Mouse (Mus musculus): ENCODE results near the gene Dpy19l3. TPM values are rescaled to one million over a fixed set of nuclear protein-coding genes. Genes with fewer than 3 reads are reported as not detected.
A peak's percentile ranks its signal among the peaks of the same experiment; 100 is the strongest.

The Dpy19l3 gene
- polyA plus RNA-seq, 1 experiment from 2014 or later = 34.2 TPM

GRCm38 (mm10) chr7:35663790-35664376, 90.4 kb downstream of the Dpy19l3 start:
- Histone ChIP-seq H3K4me2 (ENCODE audit: low read depth) (no peak overlapping the region), H3K27me3 (ENCODE audit: control insufficient read depth, insufficient read depth, low read length) (no peaks in the 10 kb centered on the region), H3K9me3 (ENCODE audit: control insufficient read depth, low read length) (no peaks in the 10 kb centered on the region), H3K4me3 (ENCODE audit: low read depth, low read length) (no peak overlapping the region), H3K27ac (ENCODE audit: low read depth, low read length) (no peak overlapping the region), H3K9ac (ENCODE audit: low read length) (no peak overlapping the region), H3K36me3 (ENCODE audit: control insufficient read depth, insufficient read depth, low read length) (no peaks in the 10 kb centered on the region), H3K4me1 (ENCODE audit: control insufficient read depth, insufficient read depth, low read length) (peaks cover 7% of the 10 kb centered on the region; the same call in 1 of the 2 replicates)
- DNase-seq (ENCODE audit: low spot score) (no peak), ATAC-seq (ENCODE audit: insufficient read depth, low FRiP score, low TSS enrichment) (no peak)
- 63% methylated on average over 16 of the region's 16 CpGs for WGBS

- WGBS = 62% methylated on average over 3 of the region's 3 CpGs
- H3K9ac ChIP-seq (ENCODE audit: low read length) = no peak overlapping the region
- ATAC-seq (ENCODE audit: insufficient read depth, low FRiP score, low TSS enrichment) = no peak
These were observed 95.1 kb downstream of the Dpy19l3 start for GRCm38 (mm10) chr7:35659173-35659572.

GRCm38 (mm10) chr7:35657829-35658228, 96.4 kb downstream of the Dpy19l3 start:
- H3K9ac ChIP-seq (ENCODE audit: low read length) = no peak overlapping the region
- H3K4me2 ChIP-seq (ENCODE audit: low read depth) = no peak overlapping the region
- no peaks in the 10 kb centered on the region for H3K27me3 ChIP-seq (ENCODE audit: control insufficient read depth, insufficient read depth, low read length)
- no peaks in the 10 kb centered on the region for H3K9me3 ChIP-seq (ENCODE audit: control insufficient read depth, low read length)
- no peaks in the 10 kb centered on the region for H3K4me1 ChIP-seq (ENCODE audit: control insufficient read depth, insufficient read depth, low read length)
- no peak for ATAC-seq (ENCODE audit: insufficient read depth, low FRiP score, low TSS enrichment)
- no peak overlapping the region for H3K4me3 ChIP-seq (ENCODE audit: low read depth, low read length)
- 49% methylated on average over 6 of the region's 6 CpGs for WGBS
- no peak for DNase-seq (ENCODE audit: low spot score)
- no peak overlapping the region for H3K27ac ChIP-seq (ENCODE audit: low read depth, low read length)
- no peaks in the 10 kb centered on the region for H3K36me3 ChIP-seq (ENCODE audit: control insufficient read depth, insufficient read depth, low read length)

More at GRCm38 (mm10) chr7:35659173-35659572, 95.1 kb downstream of the Dpy19l3 start:
- no peak overlapping the region for H3K4me3 ChIP-seq (ENCODE audit: low read depth, low read length)
- no peaks in the 10 kb centered on the region for H3K36me3 ChIP-seq (ENCODE audit: control insufficient read depth, insufficient read depth, low read length)
- H3K4me2 ChIP-seq (ENCODE audit: low read depth) = no peak overlapping the region
- H3K27ac ChIP-seq (ENCODE audit: low read depth, low read length) = no peak overlapping the region
- H3K27me3 ChIP-seq (ENCODE audit: control insufficient read depth, insufficient read depth, low read length) = no peaks in the 10 kb centered on the region
- no peaks in the 10 kb centered on the region for H3K9me3 ChIP-seq (ENCODE audit: control insufficient read depth, low read length)
- DNase-seq (ENCODE audit: low spot score) = no peak
- H3K4me1 ChIP-seq (ENCODE audit: control insufficient read depth, insufficient read depth, low read length) = no peaks in the 10 kb centered on the region

- Histone ChIP-seq H3K36me3 (ENCODE audit: control insufficient read depth, insufficient read depth, low read length) (no peaks in the 10 kb centered on the region), H3K4me1 (ENCODE audit: control insufficient read depth, insufficient read depth, low read length) (no peaks in the 10 kb centered on the region; the same call in 1 of the 2 replicates), H3K9ac (ENCODE audit: low read length) (no peak overlapping the region), H3K9me3 (ENCODE audit: control insufficient read depth, low read length) (no peaks in the 10 kb centered on the region), H3K27me3 (ENCODE audit: control insufficient read depth, insufficient read depth, low read length) (no peaks in the 10 kb centered on the region), H3K4me2 (ENCODE audit: low read depth) (no peak overlapping the region), H3K27ac (ENCODE audit: low read depth, low read length) (no peak overlapping the region), H3K4me3 (ENCODE audit: low read depth, low read length) (no peak overlapping the region)
- 87% methylated on average over 10 of the region's 10 CpGs for WGBS
- DNase-seq (ENCODE audit: low spot score) = no peak
- ATAC-seq (ENCODE audit: insufficient read depth, low FRiP score, low TSS enrichment) = no peak
These were observed 102.5 kb downstream of the Dpy19l3 start for GRCm38 (mm10) chr7:35651583-35652270.

- no peak overlapping the region for H3K27ac ChIP-seq (ENCODE audit: low read depth, low read length)
- no peak overlapping the region for H3K4me2 ChIP-seq (ENCODE audit: low read depth)
- H3K27me3 ChIP-seq (ENCODE audit: control insufficient read depth, insufficient read depth, low read length) = no peaks in the 10 kb centered on the region
- H3K4me3 ChIP-seq (ENCODE audit: low read depth, low read length) = no peak overlapping the region
- ATAC-seq (ENCODE audit: insufficient read depth, low FRiP score, low TSS enrichment) (no peak), DNase-seq (ENCODE audit: low spot score) (no peak)
- H3K9ac ChIP-seq (ENCODE audit: low read length) = no peak overlapping the region
- no peaks in the 10 kb centered on the region for H3K9me3 ChIP-seq (ENCODE audit: control insufficient read depth, low read length)
- H3K36me3 ChIP-seq (ENCODE audit: control insufficient read depth, insufficient read depth, low read length) = no peaks in the 10 kb centered on the region
- peaks cover 2% of the 10 kb centered on the region; the same call in 1 of the 2 replicates for H3K4me1 ChIP-seq (ENCODE audit: control insufficient read depth, insufficient read depth, low read length)
- 82% methylated on average over 11 of the region's 11 CpGs for WGBS
These were observed 103.4 kb downstream of the Dpy19l3 start for GRCm38 (mm10) chr7:35650716-35651410.

GRCm38 (mm10) chr7:35649071-35649470, 105.2 kb downstream of the Dpy19l3 start:
- no peak overlapping the region for H3K27ac ChIP-seq (ENCODE audit: low read depth, low read length)
- ATAC-seq (ENCODE audit: insufficient read depth, low FRiP score, low TSS enrichment) = no peak
- 47% methylated on average over 3 of the region's 3 CpGs for WGBS

GRCm38 (mm10) chr7:35648239-35649069, 105.8 kb downstream of the Dpy19l3 start:
- H3K36me3 ChIP-seq (ENCODE audit: control insufficient read depth, insufficient read depth, low read length) = no peaks in the 10 kb centered on the region; the same call in 1 of the 2 replicates
- 72% methylated on average over 9 of the region's 9 CpGs for WGBS
- H3K9me3 ChIP-seq (ENCODE audit: control insufficient read depth, low read length) = no peaks in the 10 kb centered on the region
- peaks cover 2% of the 10 kb centered on the region; the same call in 1 of the 2 replicates for H3K4me1 ChIP-seq (ENCODE audit: control insufficient read depth, insufficient read depth, low read length)
- no peaks in the 10 kb centered on the region for H3K27me3 ChIP-seq (ENCODE audit: control insufficient read depth, insufficient read depth, low read length)
- H3K4me2 ChIP-seq (ENCODE audit: low read depth) = no peak overlapping the region
- no peak overlapping the region for H3K4me3 ChIP-seq (ENCODE audit: low read depth, low read length)
- DNase-seq (ENCODE audit: low spot score) = no peak
- no peak overlapping the region for H3K27ac ChIP-seq (ENCODE audit: low read depth, low read length)
- no peak overlapping the region for H3K9ac ChIP-seq (ENCODE audit: low read length)
- no peak for ATAC-seq (ENCODE audit: insufficient read depth, low FRiP score, low TSS enrichment)

More at GRCm38 (mm10) chr7:35649071-35649470, 105.2 kb downstream of the Dpy19l3 start:
- Histone ChIP-seq H3K4me2 (ENCODE audit: low read depth) (no peak overlapping the region), H3K4me3 (ENCODE audit: low read depth, low read length) (no peak overlapping the region), H3K4me1 (ENCODE audit: control insufficient read depth, insufficient read depth, low read length) (peaks cover 2% of the 10 kb centered on the region; the same call in 1 of the 2 replicates), H3K36me3 (ENCODE audit: control insufficient read depth, insufficient read depth, low read length) (no peaks in the 10 kb centered on the region), H3K9me3 (ENCODE audit: control insufficient read depth, low read length) (no peaks in the 10 kb centered on the region), H3K9ac (ENCODE audit: low read length) (no peak overlapping the region), H3K27me3 (ENCODE audit: control insufficient read depth, insufficient read depth, low read length) (no peaks in the 10 kb centered on the region)
- DNase-seq (ENCODE audit: low spot score) = no peak

- Histone ChIP-seq H3K4me3 (ENCODE audit: low read depth, low read length) (peak within 1 kb of the TSS; percentile 91), H3K36me3 (ENCODE audit: control insufficient read depth, insufficient read depth, low read length) (peaks cover 4% of the 10 kb centered on the region; the same call in 1 of the 2 replicates), H3K9me3 (ENCODE audit: control insufficient read depth, low read length) (no peaks in the 10 kb centered on the region), H3K27me3 (ENCODE audit: control insufficient read depth, insufficient read depth, low read length) (no peaks in the 10 kb centered on the region), H3K27ac (ENCODE audit: low read depth, low read length) (peak within 1 kb of the TSS; percentile 45; the same call in 1 of the 2 replicates), H3K4me1 (ENCODE audit: control insufficient read depth, insufficient read depth, low read length) (peaks cover 2% of the 10 kb centered on the region; the same call in 1 of the 2 replicates), H3K9ac (ENCODE audit: low read length) (peak within 1 kb of the TSS; percentile 86), H3K4me2 (ENCODE audit: low read depth) (peak within 1 kb of the TSS; percentile 67)
- peak; percentile 98 for DNase-seq (ENCODE audit: low spot score)
- WGBS = under 1% methylated on average over 56 of the region's 64 CpGs
- ATAC-seq (ENCODE audit: insufficient read depth, low FRiP score, low TSS enrichment) = peak; percentile 87
These were observed 107.1 kb downstream of the Dpy19l3 start, which contains the start of gene Pdcd5 for GRCm38 (mm10) chr7:35647101-35647698. Gene Pdcd5, minus strand, starts transcription at chr7:35647521.

Measured in neural tube, embryonic 11.5 days (tissue).